Mouse (Mus musculus) effector memory CD4-positive, alpha-beta T cell, adult 7 months (primary cell): ENCODE results near the gene Mtg2. TPM values are rescaled to one million over a fixed set of nuclear protein-coding genes. Genes with fewer than 3 reads are reported as not detected.

ENCODE experiments used
- polyA plus RNA-seq: library from polyadenylated mRNA; unstranded; fragments of 100-300 nt; shearing (Covaris generic); gene quantifications from one replicate; pipeline ENCODE4 v1.2.1, GENCODE M21; 2017

Gene Mtg2
- polyA plus RNA-seq: 38.8 TPM

GRCm38 (mm10) chr2:180070481-180071453 is at the start of gene Mtg2:
Gene Mtg2, plus strand, starts transcription at chr2:180070588.

GRCm38 (mm10) chr2:180024401-180025098 is 45.8 kb upstream of the Mtg2 start, which contains the start of gene Lsm14b:
Gene Lsm14b, plus strand, starts transcription at chr2:180024987.

GRCm38 (mm10) chr2:180042256-180042857 is 28.0 kb upstream of the Mtg2 start, which contains the start of the genes Psma7 and Ss18l1:
Gene Psma7, minus strand, starts transcription at chr2:180042433.
Gene Ss18l1, plus strand, starts transcription at chr2:180042509.

GRCm38 (mm10) chr2:180103978-180104658 is 33.7 kb downstream of the Mtg2 start, which contains the start of gene Hrh3:
Gene Hrh3, minus strand, starts transcription at chr2:180104488.

GRCm38 (mm10) chr2:180118661-180119438 is 48.5 kb downstream of the Mtg2 start, which contains the start of gene Osbpl2:
Gene Osbpl2, plus strand, starts transcription at chr2:180119306.

Other genes starting within 250 kb of the Mtg2 start
- 16.8 TPM for gene Taf4, start 93.9 kb upstream of the Mtg2 start, polyA plus RNA-seq
- 5.2 TPM for gene Lsm14b, start 45.6 kb upstream of the Mtg2 start, polyA plus RNA-seq
- gene Psma7, start 28.2 kb upstream of the Mtg2 start, polyA plus RNA-seq: 355 TPM
- 4.0 TPM for gene Ss18l1, start 28.1 kb upstream of the Mtg2 start, polyA plus RNA-seq
- gene Hrh3, start 33.9 kb downstream of the Mtg2 start, polyA plus RNA-seq: not detected
- 35.2 TPM for gene Osbpl2, start 48.7 kb downstream of the Mtg2 start, polyA plus RNA-seq
- gene Adrm1, start 100.9 kb downstream of the Mtg2 start, polyA plus RNA-seq: 163 TPM
- not detected for gene Lama5, start 155.3 kb downstream of the Mtg2 start, polyA plus RNA-seq
- gene Rps21, start 186.8 kb downstream of the Mtg2 start, polyA plus RNA-seq: 785 TPM
- 75.3 TPM for gene Cables2, start 202.9 kb downstream of the Mtg2 start, polyA plus RNA-seq
- gene Rbbp8nl, start 219.3 kb downstream of the Mtg2 start, polyA plus RNA-seq: not detected